Mouse (Mus musculus): ENCODE measurements around the gene Tm6sf2. TPM values are rescaled to one million over a fixed set of nuclear protein-coding genes. Genes with fewer than 3 reads are reported as not detected.

Tm6sf2 gene
- polyA plus RNA-seq, 1 experiment, result 5.1 TPM

DNA sequence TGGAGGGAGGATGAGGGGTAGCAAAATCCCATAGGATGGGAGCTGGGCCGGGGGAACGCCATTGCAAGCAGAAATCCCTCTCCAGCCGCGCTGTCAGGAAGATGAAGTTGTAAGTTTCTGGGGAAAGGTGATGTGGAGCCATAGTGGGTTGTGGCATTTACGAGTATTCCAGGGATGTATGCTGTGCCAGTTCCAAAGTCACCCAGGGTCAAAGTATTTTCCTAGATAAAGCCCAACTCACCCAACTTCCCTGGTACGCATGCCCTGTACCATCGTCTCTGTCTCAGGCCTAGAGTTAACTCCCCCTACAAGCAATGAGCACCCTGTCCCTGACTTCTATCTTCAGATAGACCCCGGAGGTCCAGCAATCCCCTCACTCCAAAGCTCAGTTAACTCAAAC lies 396 bp downstream of the Tm6sf2 start:
- H3K27ac ChIP-seq (ENCODE audit: control insufficient read depth, insufficient read depth, low read length), result no peak overlapping the region
- peaks cover 7% of the 10 kb centered on the region for H3K36me3 ChIP-seq (ENCODE audit: control insufficient read depth, insufficient read depth, low read length)
- DNase-seq, result no peak
- TF ChIP-seq POLR2A (IDR thresholded peaks at IDR 0.05; ENCODE audit: control insufficient read depth, extremely low read depth, insufficient read depth, low read length, poor library complexity) (no peak), CTCF (IDR thresholded peaks at IDR 0.05; ENCODE audit: borderline replicate concordance, control insufficient read depth, extremely low read depth, insufficient read depth, low read length, poor library complexity) (no peak)
- H3K4me1 ChIP-seq (replicated peaks; ENCODE audit: control insufficient read depth, insufficient read depth, low read length), result no peaks in the 10 kb centered on the region; the same call in 1 of the 2 replicates
- H3K4me3 ChIP-seq (ENCODE audit: control insufficient read depth, insufficient read depth, low read length), result no peak overlapping the region
- no peaks in the 10 kb centered on the region for H3K27me3 ChIP-seq (ENCODE audit: control insufficient read depth, insufficient read depth, low read length)
- 78% methylated on average over 8 of the region's 8 CpGs for WGBS

DNA sequence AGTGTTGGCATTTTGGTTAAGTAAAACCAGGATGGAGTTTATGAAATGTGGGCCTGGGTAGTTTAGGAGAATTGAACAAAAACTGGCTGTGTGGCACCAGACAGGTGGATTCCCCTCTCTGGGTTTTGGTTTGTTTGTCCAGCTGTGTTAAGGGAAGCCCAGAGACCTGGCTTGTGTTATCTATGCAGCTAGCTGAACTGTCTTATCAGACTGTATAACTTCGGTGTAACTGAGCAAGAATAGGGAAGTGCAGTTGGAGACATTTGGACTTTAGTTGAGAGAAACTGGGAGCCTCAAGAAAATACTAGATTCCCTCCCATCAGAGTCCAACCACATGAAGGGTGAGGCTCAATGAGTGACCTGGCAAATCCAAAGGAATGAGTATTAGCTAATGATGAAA lies 958 bp downstream of the Tm6sf2 start:
- H3K27ac ChIP-seq (ENCODE audit: control insufficient read depth, insufficient read depth, low read length), result no peak overlapping the region
- WGBS, result 17% methylated on average over 1 of the region's 1 CpGs
- no peaks in the 10 kb centered on the region for H3K27me3 ChIP-seq (ENCODE audit: control insufficient read depth, insufficient read depth, low read length)
- H3K4me1 ChIP-seq (replicated peaks; ENCODE audit: control insufficient read depth, insufficient read depth, low read length), result no peaks in the 10 kb centered on the region; the same call in 1 of the 2 replicates
- peaks cover 7% of the 10 kb centered on the region for H3K36me3 ChIP-seq (ENCODE audit: control insufficient read depth, insufficient read depth, low read length)
- DNase-seq, result no peak
- TF ChIP-seq POLR2A (IDR thresholded peaks at IDR 0.05; ENCODE audit: control insufficient read depth, extremely low read depth, insufficient read depth, low read length, poor library complexity) (no peak), CTCF (IDR thresholded peaks at IDR 0.05; ENCODE audit: borderline replicate concordance, control insufficient read depth, extremely low read depth, insufficient read depth, low read length, poor library complexity) (no peak)
- H3K4me3 ChIP-seq (ENCODE audit: control insufficient read depth, insufficient read depth, low read length), result no peak overlapping the region

DNA sequence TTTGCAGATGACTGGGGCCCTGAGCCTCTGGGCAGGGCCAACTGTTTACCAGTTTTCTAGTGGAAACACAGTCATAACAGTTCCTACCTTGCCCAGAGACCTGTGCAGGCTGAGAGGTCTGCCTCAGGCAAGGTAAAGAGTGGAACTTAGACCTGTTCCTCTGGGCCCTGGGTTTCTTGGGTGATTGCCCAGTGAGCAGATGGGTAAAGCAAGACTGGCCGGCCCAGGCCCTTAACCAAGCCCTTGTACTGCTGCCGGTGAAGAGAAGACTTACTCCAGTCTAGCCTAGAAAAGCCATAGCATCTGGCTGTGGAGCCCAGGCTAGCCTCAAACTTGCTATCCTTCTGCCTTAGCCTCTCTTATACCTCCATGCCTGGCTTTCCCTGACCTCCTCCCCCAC lies 9.3 kb downstream of the Tm6sf2 start:
- WGBS, result 92% methylated on average over 2 of the region's 2 CpGs
- Histone ChIP-seq H3K27ac (ENCODE audit: control insufficient read depth, insufficient read depth, low read length) (no peak overlapping the region), H3K4me3 (ENCODE audit: control insufficient read depth, insufficient read depth, low read length) (no peak overlapping the region), H3K36me3 (ENCODE audit: control insufficient read depth, insufficient read depth, low read length) (no peaks in the 10 kb centered on the region), H3K4me1 (replicated peaks; ENCODE audit: control insufficient read depth, insufficient read depth, low read length) (peaks cover 5% of the 10 kb centered on the region; the same call in 1 of the 2 replicates), H3K27me3 (ENCODE audit: control insufficient read depth, insufficient read depth, low read length) (peaks cover 12% of the 10 kb centered on the region; the same call in 1 of the 2 replicates)
- DNase-seq, result no peak
- TF ChIP-seq POLR2A (IDR thresholded peaks at IDR 0.05; ENCODE audit: control insufficient read depth, extremely low read depth, insufficient read depth, low read length, poor library complexity) (no peak), CTCF (IDR thresholded peaks at IDR 0.05; ENCODE audit: borderline replicate concordance, control insufficient read depth, extremely low read depth, insufficient read depth, low read length, poor library complexity) (no peak)

DNA sequence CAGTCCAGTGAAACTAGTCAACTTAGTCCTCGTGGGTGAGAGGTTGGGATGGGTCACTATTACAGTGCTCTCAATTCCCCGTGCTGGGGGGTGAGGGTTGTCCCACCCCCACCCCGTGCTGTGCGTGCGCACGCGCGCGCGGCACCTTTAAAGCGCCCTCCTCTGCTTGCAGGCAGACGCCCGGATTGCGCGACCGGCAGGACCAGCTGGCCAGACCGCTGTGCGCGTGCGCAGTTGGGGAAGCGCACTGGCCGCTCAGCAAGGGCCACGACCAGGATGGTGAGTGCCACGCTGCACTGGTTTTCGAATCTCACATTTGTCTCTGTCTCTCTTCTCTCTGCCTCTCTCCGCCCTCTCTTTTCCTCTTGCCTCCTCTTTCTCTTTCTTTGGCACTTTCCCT lies 10.6 kb downstream of the Tm6sf2 start, which contains the start of gene Hapln4:
TSS of gene Hapln4 (plus strand) at position 173 of the 400 bp plus-strand sequence.
- 3% methylated on average over 26 of the region's 26 CpGs for WGBS
- no peak for DNase-seq
- peaks cover 22% of the 10 kb centered on the region for H3K27me3 ChIP-seq (ENCODE audit: control insufficient read depth, insufficient read depth, low read length)
- no peak within 1 kb of the TSS for H3K4me3 ChIP-seq (ENCODE audit: control insufficient read depth, insufficient read depth, low read length)
- TF ChIP-seq POLR2A (IDR thresholded peaks at IDR 0.05; ENCODE audit: control insufficient read depth, extremely low read depth, insufficient read depth, low read length, poor library complexity), result no peak
- no peaks in the 10 kb centered on the region for H3K36me3 ChIP-seq (ENCODE audit: control insufficient read depth, insufficient read depth, low read length)
- peaks cover 5% of the 10 kb centered on the region; the same call in 1 of the 2 replicates for H3K4me1 ChIP-seq (replicated peaks; ENCODE audit: control insufficient read depth, insufficient read depth, low read length)
- no peak within 1 kb of the TSS for H3K27ac ChIP-seq (ENCODE audit: control insufficient read depth, insufficient read depth, low read length)

DNA sequence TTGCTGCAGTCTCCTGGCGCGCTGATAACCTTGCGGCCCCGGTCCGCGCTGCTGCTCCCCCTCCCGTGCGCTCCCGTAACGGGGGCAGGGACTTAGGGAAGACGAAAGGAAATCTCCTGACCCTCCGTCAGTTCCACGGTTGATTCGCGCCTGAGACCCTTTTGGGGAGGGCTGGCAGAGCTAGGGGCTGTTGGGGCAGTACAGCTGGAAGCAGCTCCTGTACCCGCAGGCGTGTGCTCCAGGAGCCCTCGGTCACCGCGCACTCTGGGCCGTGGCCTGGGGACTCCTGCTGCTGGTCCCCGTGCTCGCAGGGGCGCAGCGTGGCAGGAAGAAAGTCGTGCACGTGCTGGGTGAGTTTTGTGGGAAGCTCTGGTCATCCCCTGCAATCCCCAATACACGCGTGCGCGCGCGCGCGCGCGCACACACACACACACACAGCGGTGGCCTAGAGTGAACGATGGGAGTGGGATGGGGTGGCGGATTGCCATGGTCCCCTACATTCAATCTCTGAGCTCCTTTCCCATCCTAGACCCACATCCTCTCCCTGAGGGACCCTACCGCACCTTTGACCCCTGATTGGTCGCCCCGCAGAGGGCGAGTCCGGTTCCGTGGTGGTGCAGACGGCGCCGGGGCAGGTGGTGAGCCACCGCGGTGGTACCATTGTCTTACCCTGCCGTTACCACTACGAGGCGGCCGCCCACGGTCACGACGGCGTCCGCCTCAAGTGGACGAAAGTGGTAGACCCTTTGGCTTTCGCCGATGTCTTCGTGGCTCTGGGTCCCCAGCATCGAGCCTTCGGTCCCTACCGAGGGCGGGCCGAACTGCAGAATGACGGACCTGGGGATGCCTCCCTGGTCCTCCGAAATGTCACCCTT lies 11.7 kb downstream of the Tm6sf2 start:
- Histone ChIP-seq H3K4me3 (ENCODE audit: control insufficient read depth, insufficient read depth, low read length) (no peak overlapping the region), H3K27me3 (ENCODE audit: control insufficient read depth, insufficient read depth, low read length) (peaks cover 26% of the 10 kb centered on the region), H3K36me3 (ENCODE audit: control insufficient read depth, insufficient read depth, low read length) (no peaks in the 10 kb centered on the region), H3K4me1 (replicated peaks; ENCODE audit: control insufficient read depth, insufficient read depth, low read length) (peaks cover 5% of the 10 kb centered on the region; the same call in 1 of the 2 replicates), H3K27ac (ENCODE audit: control insufficient read depth, insufficient read depth, low read length) (no peak overlapping the region)
- WGBS, result 6% methylated on average over 71 of the region's 71 CpGs
- no peak for DNase-seq
- TF ChIP-seq CTCF (IDR thresholded peaks at IDR 0.05; ENCODE audit: borderline replicate concordance, control insufficient read depth, extremely low read depth, insufficient read depth, low read length, poor library complexity) (no peak), POLR2A (IDR thresholded peaks at IDR 0.05; ENCODE audit: control insufficient read depth, extremely low read depth, insufficient read depth, low read length, poor library complexity) (no peak)

- no peak overlapping the region for H3K4me3 ChIP-seq (ENCODE audit: control insufficient read depth, insufficient read depth, low read length)
- no peak for DNase-seq
- peaks cover 26% of the 10 kb centered on the region for H3K27me3 ChIP-seq (ENCODE audit: control insufficient read depth, insufficient read depth, low read length)
- no peaks in the 10 kb centered on the region for H3K36me3 ChIP-seq (ENCODE audit: control insufficient read depth, insufficient read depth, low read length)
- H3K4me1 ChIP-seq (replicated peaks; ENCODE audit: control insufficient read depth, insufficient read depth, low read length), result peaks cover 5% of the 10 kb centered on the region; the same call in 1 of the 2 replicates
- TF ChIP-seq CTCF (IDR thresholded peaks at IDR 0.05; ENCODE audit: borderline replicate concordance, control insufficient read depth, extremely low read depth, insufficient read depth, low read length, poor library complexity), result no peak
- no peak for TF ChIP-seq POLR2A (IDR thresholded peaks at IDR 0.05; ENCODE audit: control insufficient read depth, extremely low read depth, insufficient read depth, low read length, poor library complexity)
- no peak overlapping the region for H3K27ac ChIP-seq (ENCODE audit: control insufficient read depth, insufficient read depth, low read length)
- 47% methylated on average over 1 of the region's 1 CpGs for WGBS
These were observed 13.4 kb downstream of the Tm6sf2 start for GRCm38 (mm10) chr8:70086151-70086550.
